Mouse (Mus musculus) spleen, adult 2 months (tissue): ENCODE measurements around the gene Trabd2b. TPM values are rescaled to one million over a fixed set of nuclear protein-coding genes. Genes with fewer than 3 reads are reported as not detected.

Source experiments
- DNase-seq, 2 experiments: peaks; one replicate each; pipeline versions ENCODE4 v3.0.0 to v3.0.0-alpha.2; 2012 to 2021; ENCODE audit warnings: low spot score in 2 of 2, low read depth in 1 of 2
- H3K27ac ChIP-seq: fragments of 200-500 bp; 2 replicates; pipeline ENCODE4 v1.5.1; 2012; ENCODE audit warnings: low read length, inconsistent platforms; ENCODE audit not compliant: insufficient read depth
- H3K27me3 ChIP-seq: fragments of 200-500 bp; 2 replicates; pipeline ENCODE4 v1.6.1; 2012; ENCODE audit warnings: mild to moderate bottlenecking, moderate library complexity, low read length, inconsistent platforms; ENCODE audit not compliant: control insufficient read depth, insufficient read depth
- H3K36me3 ChIP-seq: fragments of 200-500 bp; 2 replicates; pipeline ENCODE4 v1.6.1; 2012; ENCODE audit warnings: mild to moderate bottlenecking, low read length, inconsistent platforms; ENCODE audit not compliant: control insufficient read depth, insufficient read depth
- H3K4me1 ChIP-seq: fragments of 200-500 bp; 2 replicates; pipeline ENCODE4 v1.6.1; 2011; ENCODE audit warnings: inconsistent platforms; ENCODE audit not compliant: control insufficient read depth, insufficient read depth, insufficient read length
- H3K4me3 ChIP-seq: fragments of 200-500 bp; 2 replicates; pipeline ENCODE4 v1.5.1; 2011; ENCODE audit warnings: mild to moderate bottlenecking, inconsistent platforms; ENCODE audit not compliant: insufficient read depth, insufficient read length; ENCODE audit errors: extremely low read depth
- CTCF ChIP-seq: fragments of 200-500 bp; IDR thresholded peaks from 2 replicates; pipeline ENCODE4 v1.5.1; 2011; ENCODE audit warnings: mild to moderate bottlenecking, inconsistent platforms; ENCODE audit not compliant: insufficient read depth, insufficient read length, insufficient replicate concordance; ENCODE audit errors: extremely low read depth
- POLR2A ChIP-seq: fragments of 200-500 bp; IDR thresholded peaks from 2 replicates; pipeline ENCODE4 v1.6.1; 2011; ENCODE audit warnings: low read depth, low read length, inconsistent platforms
- WGBS: fragments of 180-500 bp; shearing (Covaris S2); methylation state at CpG from one replicate; pipeline ENCODE4 v1.1.7; 2018; 5-methylcytosine and 5-hydroxymethylcytosine counted together
- polyA plus RNA-seq: library from polyadenylated mRNA; depleted of rRNA; stranded (reverse); fragments of >200 nt; gene quantifications from 2 replicates; pipeline ENCODE4 v1.2.3, GENCODE M21; 2012

The Trabd2b gene
- polyA plus RNA-seq, 1 experiment: 0.42 TPM

DNA sequence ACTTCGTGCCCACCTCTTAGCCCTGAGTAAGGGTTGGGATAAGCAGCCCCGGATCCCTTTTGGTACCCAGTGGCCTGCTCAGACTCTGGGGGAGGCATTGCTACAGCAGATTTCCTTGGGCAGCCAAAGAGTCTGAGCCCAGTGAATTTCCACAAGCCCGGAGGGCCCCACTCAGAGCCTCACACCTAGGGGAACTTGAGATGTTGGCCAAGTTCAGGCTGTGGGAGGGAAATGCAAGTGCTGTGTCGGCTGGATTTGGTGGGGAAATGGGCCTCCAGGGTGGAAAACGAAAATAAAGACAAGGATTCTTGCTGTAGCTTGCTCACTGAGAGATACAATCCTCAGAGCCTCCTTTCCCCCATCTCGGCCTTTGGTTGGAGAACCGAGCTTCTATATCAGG, 28.0 kb upstream of the Trabd2b start:
- WGBS: 72% methylated on average over 7 of the region's 7 CpGs
- H3K27me3 ChIP-seq: no peaks in the 10 kb centered on the region
- no peak overlapping the region for H3K4me3 ChIP-seq
- no peak overlapping the region for H3K27ac ChIP-seq
- no peaks in the 10 kb centered on the region for H3K4me1 ChIP-seq
- no peaks in the 10 kb centered on the region for H3K36me3 ChIP-seq
- no peak for TF ChIP-seq CTCF
- no peak for TF ChIP-seq POLR2A
- DNase-seq: no peak

DNA sequence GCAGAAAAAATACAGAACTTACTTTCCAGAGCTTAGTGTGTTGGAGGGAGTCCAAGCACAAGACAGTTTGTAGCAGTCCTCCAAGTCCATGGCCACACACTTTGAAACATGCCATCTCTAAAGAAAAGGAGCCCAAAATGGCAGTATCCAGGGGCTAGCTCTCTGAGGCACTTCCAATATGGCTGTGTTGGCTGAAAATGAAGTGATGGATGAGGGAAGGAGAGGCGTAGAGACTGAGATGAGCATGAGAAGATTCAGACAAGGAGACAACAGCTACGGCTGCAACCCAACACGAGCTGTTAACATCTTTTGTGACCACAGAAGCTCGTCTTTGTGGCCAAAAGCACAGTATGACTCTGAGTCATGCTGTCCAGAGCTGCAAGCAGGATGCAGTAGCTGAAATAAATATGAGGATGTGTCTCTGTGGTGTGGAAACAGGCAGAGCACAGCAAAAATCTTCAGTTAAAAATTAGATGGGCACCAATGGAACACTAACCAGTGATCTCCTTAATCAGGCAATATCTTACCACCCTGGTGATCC, 27.0 kb upstream of the Trabd2b start:
- 74% methylated on average over 4 of the region's 4 CpGs for WGBS
- H3K27ac ChIP-seq: no peak overlapping the region
- no peaks in the 10 kb centered on the region for H3K36me3 ChIP-seq
- no peaks in the 10 kb centered on the region for H3K4me1 ChIP-seq
- no peak overlapping the region for H3K4me3 ChIP-seq
- TF ChIP-seq POLR2A (no peak), CTCF (no peak)
- DNase-seq: no peak
- no peaks in the 10 kb centered on the region for H3K27me3 ChIP-seq

DNA sequence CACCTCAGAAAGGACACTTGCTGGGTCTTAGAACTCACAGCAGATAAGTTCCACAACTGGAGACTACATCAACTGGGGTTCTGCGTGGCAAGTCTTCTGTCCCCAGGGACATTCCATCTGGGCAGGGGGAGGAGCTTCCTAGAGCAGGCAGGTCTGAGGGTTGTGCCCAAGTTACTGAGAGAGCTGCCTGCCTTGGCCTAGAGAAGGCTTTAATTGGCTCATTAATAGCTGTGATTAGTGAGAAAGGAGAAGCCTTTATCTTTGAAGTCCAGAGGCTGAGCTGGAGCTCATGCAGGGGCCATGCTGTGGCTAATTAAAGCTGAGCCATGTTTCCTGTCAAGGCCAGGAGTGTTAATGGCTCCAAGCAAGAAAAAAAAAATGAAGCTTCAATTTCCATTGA, 23.9 kb upstream of the Trabd2b start:
- Histone ChIP-seq H3K4me1 (no peaks in the 10 kb centered on the region), H3K4me3 (no peak overlapping the region), H3K27me3 (no peaks in the 10 kb centered on the region), H3K27ac (no peak overlapping the region), H3K36me3 (no peaks in the 10 kb centered on the region)
- TF ChIP-seq POLR2A (no peak), CTCF (no peak)
- 23% methylated on average over 1 of the region's 1 CpGs for WGBS
- DNase-seq: no peak

DNA sequence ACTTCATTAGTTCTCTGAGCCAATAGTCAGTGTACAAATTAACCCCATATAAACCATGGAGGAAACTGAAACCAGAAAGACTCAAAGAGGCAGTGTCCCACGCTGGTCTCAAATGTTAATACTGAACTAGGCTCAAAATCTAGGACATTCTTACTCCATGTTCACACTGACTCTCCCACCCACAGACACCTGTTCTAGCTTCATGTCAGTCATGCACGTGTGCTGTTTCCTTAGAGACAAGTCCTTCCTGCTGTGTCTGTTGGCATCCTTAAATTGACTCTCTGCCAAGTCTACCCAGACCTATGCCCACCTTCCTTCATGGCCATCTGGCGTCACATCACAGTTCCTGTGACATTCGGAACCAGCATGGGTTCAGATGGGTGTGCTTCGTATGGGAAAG, 21.3 kb upstream of the Trabd2b start:
- no peaks in the 10 kb centered on the region for H3K36me3 ChIP-seq
- no peak overlapping the region for H3K27ac ChIP-seq
- no peak overlapping the region for H3K4me3 ChIP-seq
- no peaks in the 10 kb centered on the region for H3K27me3 ChIP-seq
- no peak for DNase-seq
- H3K4me1 ChIP-seq: no peaks in the 10 kb centered on the region
- TF ChIP-seq CTCF (no peak), POLR2A (no peak)
- 76% methylated on average over 5 of the region's 5 CpGs for WGBS

DNA sequence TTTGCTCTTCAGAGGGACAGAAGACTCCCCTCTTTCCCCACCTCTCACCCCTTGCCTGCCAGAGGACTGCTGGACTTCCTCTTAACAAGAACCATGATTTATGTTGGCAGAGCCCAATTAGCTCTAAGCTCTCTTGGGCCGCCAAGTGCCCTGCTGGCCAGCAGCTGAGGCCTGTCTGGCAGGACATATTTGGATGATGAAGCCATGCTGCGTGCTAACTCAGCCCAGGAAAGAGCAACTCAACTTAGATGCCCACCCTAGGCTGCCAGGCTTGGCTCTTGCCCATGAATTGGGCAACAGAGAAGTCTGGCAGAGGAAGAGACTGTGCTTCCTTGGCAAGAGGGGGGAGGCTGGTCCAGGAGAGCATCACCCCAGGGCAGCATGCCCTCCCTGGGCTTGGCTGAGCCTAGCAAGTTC, 20.1 kb upstream of the Trabd2b start:
- Histone ChIP-seq H3K4me3 (no peak overlapping the region), H3K27ac (no peak overlapping the region), H3K36me3 (no peaks in the 10 kb centered on the region), H3K4me1 (no peaks in the 10 kb centered on the region), H3K27me3 (no peaks in the 10 kb centered on the region)
- no peak for DNase-seq
- TF ChIP-seq CTCF (no peak), POLR2A (no peak)
- 43% methylated on average over 2 of the region's 2 CpGs for WGBS

DNA sequence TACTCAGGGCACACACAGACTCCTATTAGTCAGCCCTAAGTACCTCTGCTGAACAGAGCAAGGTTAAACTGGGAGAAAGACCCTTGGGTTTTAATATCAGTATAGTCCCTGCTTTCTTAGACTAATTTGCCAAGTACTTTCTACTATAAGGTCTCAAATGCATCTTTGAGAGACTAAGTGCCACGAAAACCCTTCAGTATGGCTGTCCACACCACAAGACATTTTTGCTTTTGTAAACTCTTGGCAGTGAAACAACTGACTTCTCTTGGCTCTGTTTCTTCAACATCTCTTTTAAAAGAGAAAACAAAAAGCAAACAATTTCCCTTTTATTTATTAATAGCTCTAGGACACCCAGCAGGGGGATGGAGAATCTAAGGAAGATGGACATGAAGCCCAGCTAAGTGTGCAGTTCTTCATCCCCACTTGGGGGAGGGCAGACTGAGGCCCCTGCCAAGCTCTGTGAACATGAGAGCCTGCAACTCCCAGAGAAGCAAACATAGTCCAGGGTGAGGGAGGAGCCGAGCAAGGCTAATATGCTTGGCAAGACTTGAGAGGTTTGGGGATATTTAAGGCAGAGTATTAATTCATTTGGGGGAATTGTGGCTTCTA, 18.9 kb upstream of the Trabd2b start:
- H3K4me1 ChIP-seq: no peaks in the 10 kb centered on the region
- TF ChIP-seq POLR2A (no peak), CTCF (no peak)
- H3K36me3 ChIP-seq: no peaks in the 10 kb centered on the region
- WGBS: 69% methylated on average over 2 of the region's 2 CpGs
- no peak overlapping the region for H3K27ac ChIP-seq
- H3K27me3 ChIP-seq: no peaks in the 10 kb centered on the region
- no peak for DNase-seq
- H3K4me3 ChIP-seq: no peak overlapping the region

DNA sequence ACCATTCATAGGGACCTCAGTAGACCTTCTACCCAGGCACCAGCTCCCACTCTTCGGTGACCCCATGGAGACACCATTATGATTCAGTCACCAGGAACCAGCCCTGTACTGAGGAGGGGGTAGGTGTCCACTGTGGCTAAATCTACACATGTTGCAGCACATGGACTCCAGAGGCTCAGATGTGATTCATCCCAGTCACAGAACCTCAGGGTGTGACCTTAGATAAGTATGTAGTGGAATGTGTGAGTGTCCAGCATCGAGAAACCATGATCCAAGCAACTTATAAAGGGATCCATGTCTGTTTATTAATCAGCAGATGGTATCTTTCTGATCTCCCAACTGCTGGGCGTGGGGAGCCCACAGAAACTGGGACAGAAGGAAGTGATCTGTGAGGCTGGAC, 18.2 kb upstream of the Trabd2b start:
- H3K27me3 ChIP-seq: no peaks in the 10 kb centered on the region
- WGBS: 79% methylated on average over 3 of the region's 3 CpGs
- H3K4me3 ChIP-seq: no peak overlapping the region
- TF ChIP-seq CTCF (no peak), POLR2A (no peak)
- no peaks in the 10 kb centered on the region for H3K36me3 ChIP-seq
- H3K27ac ChIP-seq: no peak overlapping the region
- no peaks in the 10 kb centered on the region for H3K4me1 ChIP-seq
- no peak for DNase-seq

DNA sequence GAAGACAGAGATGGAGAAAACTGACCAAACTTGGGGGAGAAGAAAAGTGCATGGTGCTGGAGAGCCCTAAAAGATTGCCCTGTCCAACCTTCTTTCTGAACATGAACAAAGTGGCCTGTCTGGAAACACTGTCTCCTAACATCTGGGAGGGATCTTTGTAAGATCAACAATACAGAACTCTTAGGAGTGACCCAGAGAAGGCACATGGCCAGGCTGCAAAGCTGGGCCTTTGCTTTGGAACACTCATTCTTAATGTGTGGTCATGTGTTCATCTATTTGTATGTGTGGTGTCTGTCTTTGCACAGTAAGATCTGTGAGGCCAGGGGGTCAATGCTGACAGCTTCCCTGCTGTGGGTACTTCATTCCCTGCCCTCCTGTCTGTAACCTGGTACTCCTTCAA, 16.9 kb upstream of the Trabd2b start:
- no peak for DNase-seq
- Histone ChIP-seq H3K36me3 (no peaks in the 10 kb centered on the region), H3K4me1 (no peaks in the 10 kb centered on the region), H3K4me3 (no peak overlapping the region), H3K27me3 (no peaks in the 10 kb centered on the region), H3K27ac (no peak overlapping the region)
- TF ChIP-seq POLR2A: no peak
- TF ChIP-seq CTCF: no peak
